Mouse (Mus musculus): ENCODE data around the gene Palm. TPM values are rescaled to one million over a fixed set of nuclear protein-coding genes. Genes with fewer than 3 reads are reported as not detected.

The Palm gene
- polyA plus RNA-seq, 1 experiment: 53.3 TPM

GRCm38 (mm10) chr10:79851653-79852052, 58.3 kb downstream of the Palm start:
- peaks cover 4% of the 10 kb centered on the region for H3K36me3 ChIP-seq (ENCODE audit: control insufficient read depth, insufficient read depth, low read length, poor library complexity, severe bottlenecking)
- peaks cover 7% of the 10 kb centered on the region for H3K4me1 ChIP-seq (ENCODE audit: control insufficient read depth, insufficient read depth, low read length)
- H3K4me3 ChIP-seq (ENCODE audit: low read depth, low read length): peak overlapping the region; percentile 76
- H3K27me3 ChIP-seq (ENCODE audit: control insufficient read depth, insufficient read depth, low read length, poor library complexity, severe bottlenecking): no peaks in the 10 kb centered on the region
- TF ChIP-seq POLR2A (IDR thresholded peaks at IDR 0.05; ENCODE audit: insufficient read depth, low read length): no peak
- no peak for TF ChIP-seq CTCF (IDR thresholded peaks at IDR 0.05; ENCODE audit: low read depth, low read length)
- TF ChIP-seq EP300 (IDR thresholded peaks at IDR 0.05; ENCODE audit: insufficient read depth, low read depth, low read length): no peak
- H3K9me3 ChIP-seq (replicated peaks; ENCODE audit: control insufficient read depth, insufficient read depth, low read length, poor library complexity, severe bottlenecking): no peaks in the 10 kb centered on the region
- H3K27ac ChIP-seq (ENCODE audit: insufficient read depth, low read length): peak overlapping the region; percentile 90
- H3K9ac ChIP-seq (ENCODE audit: low read depth, poor library complexity, severe bottlenecking): peak overlapping the region; percentile 70

GRCm38 (mm10) chr10:79852107-79852789, 58.9 kb downstream of the Palm start:
- H3K9ac ChIP-seq (ENCODE audit: low read depth, poor library complexity, severe bottlenecking): peak overlapping the region; percentile 70
- peaks cover 9% of the 10 kb centered on the region for H3K4me1 ChIP-seq (ENCODE audit: control insufficient read depth, insufficient read depth, low read length)
- H3K9me3 ChIP-seq (replicated peaks; ENCODE audit: control insufficient read depth, insufficient read depth, low read length, poor library complexity, severe bottlenecking): no peaks in the 10 kb centered on the region
- TF ChIP-seq POLR2A (IDR thresholded peaks at IDR 0.05; ENCODE audit: insufficient read depth, low read length): no peak
- TF ChIP-seq CTCF (IDR thresholded peaks at IDR 0.05; ENCODE audit: low read depth, low read length): no peak
- no peak for TF ChIP-seq EP300 (IDR thresholded peaks at IDR 0.05; ENCODE audit: insufficient read depth, low read depth, low read length)
- peak overlapping the region; percentile 76 for H3K4me3 ChIP-seq (ENCODE audit: low read depth, low read length)
- H3K27ac ChIP-seq (ENCODE audit: insufficient read depth, low read length): peak overlapping the region; percentile 90
- peaks cover 10% of the 10 kb centered on the region for H3K36me3 ChIP-seq (ENCODE audit: control insufficient read depth, insufficient read depth, low read length, poor library complexity, severe bottlenecking)
- H3K27me3 ChIP-seq (ENCODE audit: control insufficient read depth, insufficient read depth, low read length, poor library complexity, severe bottlenecking): no peaks in the 10 kb centered on the region

- Histone ChIP-seq H3K4me3 (ENCODE audit: low read depth, low read length) (peak overlapping the region; percentile 76), H3K36me3 (ENCODE audit: control insufficient read depth, insufficient read depth, low read length, poor library complexity, severe bottlenecking) (peaks cover 14% of the 10 kb centered on the region), H3K27ac (ENCODE audit: insufficient read depth, low read length) (peak overlapping the region; percentile 90), H3K9ac (ENCODE audit: low read depth, poor library complexity, severe bottlenecking) (peak overlapping the region; percentile 70), H3K27me3 (ENCODE audit: control insufficient read depth, insufficient read depth, low read length, poor library complexity, severe bottlenecking) (no peaks in the 10 kb centered on the region), H3K9me3 (replicated peaks; ENCODE audit: control insufficient read depth, insufficient read depth, low read length, poor library complexity, severe bottlenecking) (no peaks in the 10 kb centered on the region), H3K4me1 (ENCODE audit: control insufficient read depth, insufficient read depth, low read length) (peaks cover 12% of the 10 kb centered on the region)
- TF ChIP-seq EP300 (IDR thresholded peaks at IDR 0.05; ENCODE audit: insufficient read depth, low read depth, low read length): no peak
- TF ChIP-seq CTCF (IDR thresholded peaks at IDR 0.05; ENCODE audit: low read depth, low read length): no peak
- no peak for TF ChIP-seq POLR2A (IDR thresholded peaks at IDR 0.05; ENCODE audit: insufficient read depth, low read length)
These were observed 59.5 kb downstream of the Palm start for GRCm38 (mm10) chr10:79852827-79853226.

- TF ChIP-seq POLR2A (IDR thresholded peaks at IDR 0.05; ENCODE audit: insufficient read depth, low read length) (no peak), EP300 (IDR thresholded peaks at IDR 0.05; ENCODE audit: insufficient read depth, low read depth, low read length) (no peak), CTCF (IDR thresholded peaks at IDR 0.05; ENCODE audit: low read depth, low read length) (no peak)
- no peaks in the 10 kb centered on the region for H3K27me3 ChIP-seq (ENCODE audit: control insufficient read depth, insufficient read depth, low read length, poor library complexity, severe bottlenecking)
- H3K27ac ChIP-seq (ENCODE audit: insufficient read depth, low read length): peak overlapping the region; percentile 90
- peaks cover 12% of the 10 kb centered on the region for H3K4me1 ChIP-seq (ENCODE audit: control insufficient read depth, insufficient read depth, low read length)
- peaks cover 19% of the 10 kb centered on the region for H3K36me3 ChIP-seq (ENCODE audit: control insufficient read depth, insufficient read depth, low read length, poor library complexity, severe bottlenecking)
- peak overlapping the region; percentile 70 for H3K9ac ChIP-seq (ENCODE audit: low read depth, poor library complexity, severe bottlenecking)
- H3K9me3 ChIP-seq (replicated peaks; ENCODE audit: control insufficient read depth, insufficient read depth, low read length, poor library complexity, severe bottlenecking): no peaks in the 10 kb centered on the region
- H3K4me3 ChIP-seq (ENCODE audit: low read depth, low read length): peak overlapping the region; percentile 76
These were observed 60.0 kb downstream of the Palm start for GRCm38 (mm10) chr10:79853392-79853791.

GRCm38 (mm10) chr10:79853860-79854795, 60.8 kb downstream of the Palm start, which contains the start of gene Ptbp1:
TSS of gene Ptbp1 (plus strand) at chr10:79854427.
- Histone ChIP-seq H3K27ac (ENCODE audit: insufficient read depth, low read length) (peak within 1 kb of the TSS; percentile 90), H3K4me3 (ENCODE audit: low read depth, low read length) (peak within 1 kb of the TSS; percentile 80), H3K27me3 (ENCODE audit: control insufficient read depth, insufficient read depth, low read length, poor library complexity, severe bottlenecking) (no peaks in the 10 kb centered on the region), H3K4me1 (ENCODE audit: control insufficient read depth, insufficient read depth, low read length) (peaks cover 12% of the 10 kb centered on the region), H3K9me3 (replicated peaks; ENCODE audit: control insufficient read depth, insufficient read depth, low read length, poor library complexity, severe bottlenecking) (no peaks in the 10 kb centered on the region), H3K9ac (ENCODE audit: low read depth, poor library complexity, severe bottlenecking) (peak within 1 kb of the TSS; percentile 93), H3K36me3 (ENCODE audit: control insufficient read depth, insufficient read depth, low read length, poor library complexity, severe bottlenecking) (peaks cover 26% of the 10 kb centered on the region)
- TF ChIP-seq CTCF (IDR thresholded peaks at IDR 0.05; ENCODE audit: low read depth, low read length) (no peak), EP300 (IDR thresholded peaks at IDR 0.05; ENCODE audit: insufficient read depth, low read depth, low read length) (no peak), POLR2A (IDR thresholded peaks at IDR 0.05; ENCODE audit: insufficient read depth, low read length) (no peak)

All from ES-Bruce4 (cell line).